Mouse (Mus musculus): ENCODE data around the gene Tomt. TPM values are rescaled to one million over a fixed set of nuclear protein-coding genes. Genes with fewer than 3 reads are reported as not detected.

Gene Tomt
- total and polyA plus RNA-seq, 2 experiments = 0.22 TPM; not detected in 1

GRCm38 (mm10) chr7:101884160-101884559 is 22.0 kb downstream of the Tomt start:
- TF ChIP-seq CTCF (IDR thresholded peaks at IDR 0.05; ENCODE audit: low read depth, low read length) (no peak), POLR2A (IDR thresholded peaks at IDR 0.05; ENCODE audit: extremely low read depth, insufficient read depth, low read length) (no peak)
- H3K79me2 ChIP-seq (ENCODE audit: control insufficient read depth, insufficient read depth, low read length) = no peaks in the 10 kb centered on the region
- H3K27ac ChIP-seq (replicated peaks; ENCODE audit: insufficient read depth, low read depth, low read length) = no peak overlapping the region
- no peak for DNase-seq (ENCODE audit: extremely low read depth, low read depth, low spot score)
- no peak overlapping the region for H3K4me3 ChIP-seq (ENCODE audit: insufficient read depth, low read depth, low read length)
- H3K9ac ChIP-seq (ENCODE audit: low read depth, low read length) = no peak overlapping the region
- 0 out of 2 replicates have a peak, but pooled peaks cover 6% of the 10 kb centered on the region for H3K4me1 ChIP-seq (ENCODE audit: control insufficient read depth, insufficient read depth, low read length)
- H3K36me3 ChIP-seq (ENCODE audit: control insufficient read depth, insufficient read depth, low read length) = no peaks in the 10 kb centered on the region
- H3K27me3 ChIP-seq (ENCODE audit: control insufficient read depth, insufficient read depth, low read length) = no peaks in the 10 kb centered on the region
- 96% methylated on average over 4 of the region's 4 CpGs for WGBS

DNA sequence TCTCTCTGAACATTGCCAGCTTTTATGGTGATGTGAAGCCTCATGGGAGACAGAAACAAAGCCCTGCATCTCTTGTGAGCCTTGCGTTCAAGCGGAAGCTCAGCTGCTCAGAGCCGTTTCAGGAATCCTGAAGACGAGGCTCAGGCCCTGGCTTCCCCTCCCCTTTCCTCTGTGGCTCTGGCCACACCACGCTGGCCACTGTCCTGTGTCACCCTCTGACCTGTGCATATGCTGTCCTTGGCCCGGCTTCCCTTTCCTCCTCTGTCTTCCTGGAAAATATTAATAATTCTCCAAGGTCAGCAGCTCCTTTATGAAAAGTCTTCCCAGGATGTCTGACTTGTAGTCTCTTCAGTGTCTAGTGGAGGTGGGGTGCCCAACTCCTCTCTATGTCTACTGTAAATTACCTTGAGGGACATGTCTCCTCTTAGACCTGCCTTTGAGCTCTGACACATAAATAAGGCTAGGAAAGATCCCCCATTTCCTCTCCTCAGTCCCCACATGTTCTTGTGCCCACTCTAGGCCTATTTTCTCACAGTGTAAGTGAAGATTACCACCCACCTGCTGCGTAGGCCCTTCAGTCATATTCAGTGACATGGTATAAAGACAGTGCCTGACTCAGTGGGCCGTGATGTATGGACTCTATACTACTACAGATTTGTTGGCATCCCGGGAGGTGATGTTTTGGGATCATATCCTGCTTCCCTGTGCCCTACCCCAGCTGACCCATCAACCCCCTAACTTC is 23.6 kb downstream of the Tomt start:
- Histone ChIP-seq H3K27ac (replicated peaks; ENCODE audit: insufficient read depth, low read depth, low read length) (peak overlapping the region; percentile 60), H3K4me1 (ENCODE audit: control insufficient read depth, insufficient read depth, low read length) (0 out of 2 replicates have a peak, but pooled peaks cover 6% of the 10 kb centered on the region), H3K36me3 (ENCODE audit: control insufficient read depth, insufficient read depth, low read length) (no peaks in the 10 kb centered on the region), H3K79me2 (ENCODE audit: control insufficient read depth, insufficient read depth, low read length) (no peaks in the 10 kb centered on the region), H3K4me3 (ENCODE audit: insufficient read depth, low read depth, low read length) (no peak overlapping the region), H3K9ac (ENCODE audit: low read depth, low read length) (no peak overlapping the region), H3K27me3 (ENCODE audit: control insufficient read depth, insufficient read depth, low read length) (no peaks in the 10 kb centered on the region)
- 76% methylated on average over 9 of the region's 9 CpGs for WGBS
- no peak for DNase-seq (ENCODE audit: extremely low read depth, low read depth, low spot score)
- TF ChIP-seq POLR2A (IDR thresholded peaks at IDR 0.05; ENCODE audit: extremely low read depth, insufficient read depth, low read length) = no peak
- TF ChIP-seq CTCF (IDR thresholded peaks at IDR 0.05; ENCODE audit: low read depth, low read length) = no peak

DNA sequence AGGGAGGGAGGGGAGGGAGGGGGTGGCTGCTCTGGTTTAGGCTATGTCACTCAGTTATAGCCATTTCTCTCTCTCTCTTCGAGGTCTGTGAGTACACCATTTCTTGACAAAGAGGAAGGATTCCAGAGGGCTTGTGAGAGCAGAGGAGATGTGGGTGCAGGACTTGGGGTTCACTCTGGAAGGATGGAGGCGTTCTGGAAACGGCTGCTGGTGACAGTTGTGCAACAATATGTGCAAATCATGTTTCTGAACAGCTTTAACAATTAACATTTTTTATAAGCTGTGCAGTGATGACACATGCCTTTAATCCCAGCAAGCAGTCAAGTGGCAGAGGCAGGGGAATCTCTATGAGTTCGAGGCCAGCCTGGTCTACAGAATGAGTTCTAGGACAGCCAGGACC is 25.3 kb downstream of the Tomt start:
- no peak overlapping the region for H3K4me3 ChIP-seq (ENCODE audit: insufficient read depth, low read depth, low read length)
- TF ChIP-seq CTCF (IDR thresholded peaks at IDR 0.05; ENCODE audit: low read depth, low read length) = no peak
- TF ChIP-seq POLR2A (IDR thresholded peaks at IDR 0.05; ENCODE audit: extremely low read depth, insufficient read depth, low read length) = no peak
- 0 out of 2 replicates have a peak, but pooled peaks cover 6% of the 10 kb centered on the region for H3K4me1 ChIP-seq (ENCODE audit: control insufficient read depth, insufficient read depth, low read length)
- DNase-seq (ENCODE audit: extremely low read depth, low read depth, low spot score) = no peak
- no peaks in the 10 kb centered on the region for H3K36me3 ChIP-seq (ENCODE audit: control insufficient read depth, insufficient read depth, low read length)
- 74% methylated on average over 4 of the region's 4 CpGs for WGBS
- H3K27me3 ChIP-seq (ENCODE audit: control insufficient read depth, insufficient read depth, low read length) = no peaks in the 10 kb centered on the region
- no peak overlapping the region for H3K27ac ChIP-seq (replicated peaks; ENCODE audit: insufficient read depth, low read depth, low read length)
- no peaks in the 10 kb centered on the region for H3K79me2 ChIP-seq (ENCODE audit: control insufficient read depth, insufficient read depth, low read length)
- no peak overlapping the region for H3K9ac ChIP-seq (ENCODE audit: low read depth, low read length)

DNA sequence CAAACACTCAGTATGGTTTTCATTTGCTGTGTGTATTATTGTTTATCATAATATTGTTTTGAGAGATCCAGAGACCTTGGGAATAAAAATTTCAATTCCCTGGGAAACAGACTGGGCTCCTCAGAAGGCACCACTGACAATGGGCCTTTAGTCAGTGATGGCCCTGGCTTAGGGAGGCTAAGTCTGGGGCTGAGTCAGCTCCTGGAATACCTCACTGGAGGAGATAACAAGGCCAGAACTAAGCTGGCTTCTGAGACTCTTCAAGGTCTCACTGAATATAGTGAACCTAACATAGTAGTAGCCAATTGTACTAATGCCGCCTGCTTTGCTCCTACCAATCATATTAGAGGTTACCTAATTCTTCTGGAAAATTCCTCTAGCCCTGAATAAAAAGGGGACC is 30.2 kb downstream of the Tomt start:
- H3K4me1 ChIP-seq (ENCODE audit: control insufficient read depth, insufficient read depth, low read length) = no peaks in the 10 kb centered on the region
- DNase-seq (ENCODE audit: extremely low read depth, low read depth, low spot score) = no peak
- no peak overlapping the region for H3K9ac ChIP-seq (ENCODE audit: low read depth, low read length)
- TF ChIP-seq POLR2A (IDR thresholded peaks at IDR 0.05; ENCODE audit: extremely low read depth, insufficient read depth, low read length) (no peak), CTCF (IDR thresholded peaks at IDR 0.05; ENCODE audit: low read depth, low read length) (no peak)
- H3K27ac ChIP-seq (replicated peaks; ENCODE audit: insufficient read depth, low read depth, low read length) = no peak overlapping the region
- H3K4me3 ChIP-seq (ENCODE audit: insufficient read depth, low read depth, low read length) = no peak overlapping the region
- H3K27me3 ChIP-seq (ENCODE audit: control insufficient read depth, insufficient read depth, low read length) = no peaks in the 10 kb centered on the region
- H3K79me2 ChIP-seq (ENCODE audit: control insufficient read depth, insufficient read depth, low read length) = no peaks in the 10 kb centered on the region
- 97% methylated on average over 1 of the region's 1 CpGs for WGBS
- no peaks in the 10 kb centered on the region for H3K36me3 ChIP-seq (ENCODE audit: control insufficient read depth, insufficient read depth, low read length)

- TF ChIP-seq POLR2A (IDR thresholded peaks at IDR 0.05; ENCODE audit: extremely low read depth, insufficient read depth, low read length) (no peak), CTCF (IDR thresholded peaks at IDR 0.05; ENCODE audit: low read depth, low read length) (no peak)
- 60% methylated on average over 3 of the region's 3 CpGs for WGBS
- Histone ChIP-seq H3K9ac (ENCODE audit: low read depth, low read length) (peak overlapping the region; percentile 29), H3K27me3 (ENCODE audit: control insufficient read depth, insufficient read depth, low read length) (no peaks in the 10 kb centered on the region), H3K27ac (replicated peaks; ENCODE audit: insufficient read depth, low read depth, low read length) (peak overlapping the region; percentile 54), H3K36me3 (ENCODE audit: control insufficient read depth, insufficient read depth, low read length) (no peaks in the 10 kb centered on the region), H3K4me3 (ENCODE audit: insufficient read depth, low read depth, low read length) (peak overlapping the region; percentile 3), H3K4me1 (ENCODE audit: control insufficient read depth, insufficient read depth, low read length) (no peaks in the 10 kb centered on the region), H3K79me2 (ENCODE audit: control insufficient read depth, insufficient read depth, low read length) (no peaks in the 10 kb centered on the region)
- DNase-seq (ENCODE audit: extremely low read depth, low read depth, low spot score) = peak; percentile 43
These were observed 34.9 kb downstream of the Tomt start for GRCm38 (mm10) chr7:101871296-101871695.

GRCm38 (mm10) chr7:101870629-101871028 is 35.5 kb downstream of the Tomt start, which contains the start of gene Folr1:
Gene Folr1, minus strand, starts transcription at chr7:101870788.
- no peak for DNase-seq (ENCODE audit: extremely low read depth, low read depth, low spot score)
- peak within 1 kb of the TSS; percentile 29 for H3K9ac ChIP-seq (ENCODE audit: low read depth, low read length)
- H3K27me3 ChIP-seq (ENCODE audit: control insufficient read depth, insufficient read depth, low read length) = no peaks in the 10 kb centered on the region
- H3K79me2 ChIP-seq (ENCODE audit: control insufficient read depth, insufficient read depth, low read length) = no peaks in the 10 kb centered on the region
- WGBS = 61% methylated on average over 2 of the region's 2 CpGs
- no peaks in the 10 kb centered on the region for H3K4me1 ChIP-seq (ENCODE audit: control insufficient read depth, insufficient read depth, low read length)
- peak within 1 kb of the TSS; percentile 3 for H3K4me3 ChIP-seq (ENCODE audit: insufficient read depth, low read depth, low read length)
- no peaks in the 10 kb centered on the region for H3K36me3 ChIP-seq (ENCODE audit: control insufficient read depth, insufficient read depth, low read length)
- no peak for TF ChIP-seq POLR2A (IDR thresholded peaks at IDR 0.05; ENCODE audit: extremely low read depth, insufficient read depth, low read length)
- TF ChIP-seq CTCF (IDR thresholded peaks at IDR 0.05; ENCODE audit: low read depth, low read length) = no peak
- peak within 1 kb of the TSS; percentile 54 for H3K27ac ChIP-seq (replicated peaks; ENCODE audit: insufficient read depth, low read depth, low read length)

All from liver, adult 2 months (tissue).